Mouse (Mus musculus): Measurements from ENCODE around the gene Itpr2. TPM values are rescaled to one million over a fixed set of nuclear protein-coding genes. Genes with fewer than 3 reads are reported as not detected.
A peak's percentile ranks its signal among the peaks of the same experiment; 100 is the strongest.

Itpr2 gene
- polyA plus RNA-seq, 1 experiment from 2014 or later: 6.3 TPM

DNA sequence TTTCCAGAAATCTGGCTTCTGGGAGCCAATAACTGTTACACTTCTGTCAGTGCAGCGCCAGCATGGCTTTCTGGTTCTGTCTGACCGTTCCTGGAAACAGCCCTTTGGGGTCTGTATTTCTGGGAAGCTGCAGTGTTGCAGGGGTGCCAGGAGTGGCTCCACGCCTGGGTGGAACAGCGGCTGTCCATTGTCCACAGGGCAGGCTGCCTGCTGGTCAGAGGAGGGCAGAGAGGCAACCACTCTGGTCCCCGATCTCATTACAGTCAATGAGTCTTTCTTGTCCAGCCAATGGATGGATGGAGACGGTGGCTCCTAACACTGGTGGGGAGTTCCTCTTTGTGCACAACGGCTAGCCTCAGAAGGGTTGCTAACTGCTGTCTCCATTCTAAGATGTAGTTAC is 150.2 kb downstream of the Itpr2 start:
- Histone ChIP-seq H3K9me3 (ENCODE audit: control insufficient read depth) (no peaks in the 10 kb centered on the region), H3K36me3 (ENCODE audit: control insufficient read depth, insufficient read depth) (no peaks in the 10 kb centered on the region), H3K27me3 (replicated peaks; ENCODE audit: control insufficient read depth, insufficient read depth, low read length) (no peaks in the 10 kb centered on the region), H3K4me1 (replicated peaks; ENCODE audit: control insufficient read depth, insufficient read depth, low read length) (no peaks in the 10 kb centered on the region), H3K27ac (ENCODE audit: low read depth, low read length) (no peak overlapping the region), H3K4me2 (replicated peaks; ENCODE audit: low read depth) (no peak overlapping the region), H3K4me3 (ENCODE audit: low read depth, low read length) (no peak overlapping the region), H3K9ac (ENCODE audit: low read depth, low read length) (no peak overlapping the region)
- no peak for ATAC-seq
- 85% methylated on average over 7 of the region's 7 CpGs for WGBS
- TF ChIP-seq CTCF (IDR thresholded peaks at IDR 0.05; ENCODE audit: low read depth): no peak

DNA sequence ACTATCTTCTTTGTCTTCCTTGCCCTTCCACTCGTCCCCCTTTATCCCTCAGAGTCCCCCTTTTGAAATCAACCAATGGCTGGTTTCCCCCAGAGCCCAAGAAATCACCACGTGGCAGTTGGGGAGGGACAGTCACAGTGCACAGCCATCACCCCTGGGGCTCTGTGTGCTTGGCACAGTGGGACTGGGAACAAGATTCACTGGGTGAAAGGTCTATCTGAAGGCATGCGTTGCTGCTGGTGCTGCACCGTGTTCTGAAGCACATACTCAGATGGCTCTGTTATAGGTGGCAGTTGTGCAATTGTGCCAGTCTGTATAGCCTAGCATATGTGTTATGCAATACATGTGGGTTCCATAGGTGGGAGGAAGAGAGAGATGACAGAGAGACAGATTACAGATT is 154.5 kb downstream of the Itpr2 start:
- ATAC-seq: no peak
- Histone ChIP-seq H3K27ac (ENCODE audit: low read depth, low read length) (no peak overlapping the region), H3K4me2 (replicated peaks; ENCODE audit: low read depth) (no peak overlapping the region), H3K9ac (ENCODE audit: low read depth, low read length) (no peak overlapping the region), H3K27me3 (replicated peaks; ENCODE audit: control insufficient read depth, insufficient read depth, low read length) (no peaks in the 10 kb centered on the region), H3K4me3 (ENCODE audit: low read depth, low read length) (no peak overlapping the region), H3K36me3 (ENCODE audit: control insufficient read depth, insufficient read depth) (no peaks in the 10 kb centered on the region), H3K9me3 (ENCODE audit: control insufficient read depth) (no peaks in the 10 kb centered on the region), H3K4me1 (replicated peaks; ENCODE audit: control insufficient read depth, insufficient read depth, low read length) (no peaks in the 10 kb centered on the region)
- whole genome bisulfite sequencing: 52% methylated on average over 4 of the region's 4 CpGs
- no peak for TF ChIP-seq CTCF (IDR thresholded peaks at IDR 0.05; ENCODE audit: low read depth)

- WGBS: 62% methylated on average over 8 of the region's 8 CpGs
- no peaks in the 10 kb centered on the region for H3K4me1 ChIP-seq (replicated peaks; ENCODE audit: control insufficient read depth, insufficient read depth, low read length)
- H3K27me3 ChIP-seq (replicated peaks; ENCODE audit: control insufficient read depth, insufficient read depth, low read length): no peaks in the 10 kb centered on the region
- H3K4me3 ChIP-seq (ENCODE audit: low read depth, low read length): no peak overlapping the region
- no peak overlapping the region for H3K9ac ChIP-seq (ENCODE audit: low read depth, low read length)
- no peak for TF ChIP-seq CTCF (IDR thresholded peaks at IDR 0.05; ENCODE audit: low read depth)
- no peaks in the 10 kb centered on the region for H3K9me3 ChIP-seq (ENCODE audit: control insufficient read depth)
- no peaks in the 10 kb centered on the region for H3K36me3 ChIP-seq (ENCODE audit: control insufficient read depth, insufficient read depth)
- no peak overlapping the region for H3K27ac ChIP-seq (ENCODE audit: low read depth, low read length)
- no peak overlapping the region for H3K4me2 ChIP-seq (replicated peaks; ENCODE audit: low read depth)
- no peak for ATAC-seq
Measured at GRCm38 (mm10) chr6:146346545-146347195, 155.4 kb downstream of the Itpr2 start.

GRCm38 (mm10) chr6:146344732-146345131 is 157.3 kb downstream of the Itpr2 start:
- Histone ChIP-seq H3K4me1 (replicated peaks; ENCODE audit: control insufficient read depth, insufficient read depth, low read length) (no peaks in the 10 kb centered on the region), H3K9ac (ENCODE audit: low read depth, low read length) (no peak overlapping the region), H3K9me3 (ENCODE audit: control insufficient read depth) (no peaks in the 10 kb centered on the region), H3K4me2 (replicated peaks; ENCODE audit: low read depth) (no peak overlapping the region), H3K27ac (ENCODE audit: low read depth, low read length) (no peak overlapping the region), H3K4me3 (ENCODE audit: low read depth, low read length) (no peak overlapping the region), H3K27me3 (replicated peaks; ENCODE audit: control insufficient read depth, insufficient read depth, low read length) (no peaks in the 10 kb centered on the region), H3K36me3 (ENCODE audit: control insufficient read depth, insufficient read depth) (no peaks in the 10 kb centered on the region)
- no peak for ATAC-seq
- WGBS: 98% methylated on average over 3 of the region's 3 CpGs
- TF ChIP-seq CTCF (IDR thresholded peaks at IDR 0.05; ENCODE audit: low read depth): peak; percentile 69

- no peaks in the 10 kb centered on the region for H3K9me3 ChIP-seq (ENCODE audit: control insufficient read depth)
- H3K4me3 ChIP-seq (ENCODE audit: low read depth, low read length): no peak overlapping the region
- no peaks in the 10 kb centered on the region for H3K4me1 ChIP-seq (replicated peaks; ENCODE audit: control insufficient read depth, insufficient read depth, low read length)
- no peak overlapping the region for H3K9ac ChIP-seq (ENCODE audit: low read depth, low read length)
- TF ChIP-seq CTCF (IDR thresholded peaks at IDR 0.05; ENCODE audit: low read depth): no peak
- H3K4me2 ChIP-seq (replicated peaks; ENCODE audit: low read depth): no peak overlapping the region
- no peak overlapping the region for H3K27ac ChIP-seq (ENCODE audit: low read depth, low read length)
- WGBS: 66% methylated on average over 10 of the region's 10 CpGs
- no peak for ATAC-seq
- no peaks in the 10 kb centered on the region for H3K27me3 ChIP-seq (replicated peaks; ENCODE audit: control insufficient read depth, insufficient read depth, low read length)
- no peaks in the 10 kb centered on the region for H3K36me3 ChIP-seq (ENCODE audit: control insufficient read depth, insufficient read depth)
Measured at GRCm38 (mm10) chr6:146343671-146344384, 158.2 kb downstream of the Itpr2 start.

GRCm38 (mm10) chr6:146342995-146343394 is 159.0 kb downstream of the Itpr2 start:
- H3K4me3 ChIP-seq (ENCODE audit: low read depth, low read length): no peak overlapping the region
- no peak overlapping the region for H3K9ac ChIP-seq (ENCODE audit: low read depth, low read length)
- 59% methylated on average over 6 of the region's 6 CpGs for WGBS
- no peak for TF ChIP-seq CTCF (IDR thresholded peaks at IDR 0.05; ENCODE audit: low read depth)
- H3K4me1 ChIP-seq (replicated peaks; ENCODE audit: control insufficient read depth, insufficient read depth, low read length): no peaks in the 10 kb centered on the region
- no peak for ATAC-seq
- no peaks in the 10 kb centered on the region for H3K9me3 ChIP-seq (ENCODE audit: control insufficient read depth)
- no peak overlapping the region for H3K4me2 ChIP-seq (replicated peaks; ENCODE audit: low read depth)
- no peaks in the 10 kb centered on the region for H3K36me3 ChIP-seq (ENCODE audit: control insufficient read depth, insufficient read depth)
- H3K27me3 ChIP-seq (replicated peaks; ENCODE audit: control insufficient read depth, insufficient read depth, low read length): no peaks in the 10 kb centered on the region
- no peak overlapping the region for H3K27ac ChIP-seq (ENCODE audit: low read depth, low read length)

Measured in intestine, postnatal 0 days (tissue).